Mouse (Mus musculus) forebrain, embryonic 10.5 days (tissue): Measurements from ENCODE around the gene Gm42715. TPM values are rescaled to one million over a fixed set of nuclear protein-coding genes. Genes with fewer than 3 reads are reported as not detected.

Source experiments
- DNase-seq: peaks from one replicate; pipeline ENCODE4 v3.0.0-alpha.2; 2017; ENCODE audit warnings: low spot score; ENCODE audit errors: extremely low spot score
- H3K27ac ChIP-seq: fragments of 300-500 bp; sonication (generic); 2 replicates; pipeline ENCODE4 v1.5.1; 2016; ENCODE audit warnings: mild to moderate bottlenecking
- H3K27me3 ChIP-seq: fragments of 300-500 bp; sonication (generic); 2 replicates; pipeline ENCODE4 v1.6.1; 2016; ENCODE audit warnings: mild to moderate bottlenecking; ENCODE audit not compliant: poor library complexity, severe bottlenecking
- H3K36me3 ChIP-seq: fragments of 300-500 bp; sonication (generic); replicated peaks from 2 replicates; pipeline ENCODE4 v1.6.1; 2016; ENCODE audit warnings: mild to moderate bottlenecking, moderate library complexity
- H3K4me1 ChIP-seq: fragments of 300-500 bp; sonication (generic); 2 replicates; pipeline ENCODE4 v1.6.1; 2016
- H3K4me3 ChIP-seq: fragments of 300-500 bp; sonication (generic); 2 replicates; pipeline ENCODE4 v1.5.1; 2016; ENCODE audit warnings: mild to moderate bottlenecking, moderate library complexity
- H3K9me3 ChIP-seq: fragments of 300-500 bp; sonication (generic); 2 replicates; pipeline ENCODE4 v1.6.1; 2016; ENCODE audit warnings: mild to moderate bottlenecking, moderate library complexity
- WGBS: fragments of 180-500 bp; shearing (Covaris S2); methylation state at CpG from one replicate; pipeline ENCODE4 v1.1.7; 2016; 5-methylcytosine and 5-hydroxymethylcytosine counted together
- polyA plus RNA-seq: library from polyadenylated mRNA; unstranded; fragments of >200 nt; fragmentation: Nextera tagmentation; extraction: Ambion mirVana; gene quantifications from 2 replicates; pipeline ENCODE4 v1.2.1, GENCODE M21; 2016

Gene Gm42715
- polyA plus RNA-seq, 1 experiment from 2014 or later = 18.4 TPM

GRCm38 (mm10) chr7:127596747-127597146, 77.4 kb downstream of the Gm42715 start:
- H3K9me3 ChIP-seq = no peaks in the 10 kb centered on the region
- H3K4me1 ChIP-seq = no peaks in the 10 kb centered on the region
- H3K4me3 ChIP-seq = no peak overlapping the region
- H3K36me3 ChIP-seq = peaks cover 100% of the 10 kb centered on the region
- 95% methylated on average over 17 of the region's 17 CpGs for WGBS
- no peak overlapping the region for H3K27ac ChIP-seq
- H3K27me3 ChIP-seq = no peaks in the 10 kb centered on the region
- DNase-seq = no peak

- Histone ChIP-seq H3K27me3 (no peaks in the 10 kb centered on the region), H3K9me3 (no peaks in the 10 kb centered on the region), H3K36me3 (peaks cover 99% of the 10 kb centered on the region), H3K4me1 (no peaks in the 10 kb centered on the region), H3K4me3 (no peak overlapping the region), H3K27ac (no peak overlapping the region)
- WGBS = 96% methylated on average over 7 of the region's 7 CpGs
- no peak for DNase-seq
These were observed 81.2 kb downstream of the Gm42715 start for GRCm38 (mm10) chr7:127600612-127601011.

GRCm38 (mm10) chr7:127601735-127602134, 82.4 kb downstream of the Gm42715 start:
- DNase-seq = no peak
- H3K4me1 ChIP-seq = no peaks in the 10 kb centered on the region
- H3K36me3 ChIP-seq = peaks cover 99% of the 10 kb centered on the region
- WGBS = 90% methylated on average over 4 of the region's 4 CpGs
- no peak overlapping the region for H3K27ac ChIP-seq
- no peaks in the 10 kb centered on the region for H3K27me3 ChIP-seq
- no peak overlapping the region for H3K4me3 ChIP-seq
- H3K9me3 ChIP-seq = no peaks in the 10 kb centered on the region

GRCm38 (mm10) chr7:127602903-127603302, 83.5 kb downstream of the Gm42715 start:
- WGBS = 94% methylated on average over 2 of the region's 2 CpGs
- H3K36me3 ChIP-seq = peaks cover 99% of the 10 kb centered on the region
- no peak overlapping the region for H3K27ac ChIP-seq

GRCm38 (mm10) chr7:127604256-127604655, 84.9 kb downstream of the Gm42715 start:
- Histone ChIP-seq H3K9me3 (no peaks in the 10 kb centered on the region), H3K27ac (no peak overlapping the region), H3K4me1 (no peaks in the 10 kb centered on the region), H3K27me3 (no peaks in the 10 kb centered on the region), H3K4me3 (no peak overlapping the region), H3K36me3 (peaks cover 99% of the 10 kb centered on the region)
- DNase-seq = no peak
- WGBS = 96% methylated on average over 10 of the region's 10 CpGs

More at GRCm38 (mm10) chr7:127602903-127603302, 83.5 kb downstream of the Gm42715 start:
- Histone ChIP-seq H3K27me3 (no peaks in the 10 kb centered on the region), H3K9me3 (no peaks in the 10 kb centered on the region), H3K4me3 (no peak overlapping the region), H3K4me1 (no peaks in the 10 kb centered on the region)
- DNase-seq = no peak

GRCm38 (mm10) chr7:127607150-127607549, 87.8 kb downstream of the Gm42715 start:
- no peaks in the 10 kb centered on the region for H3K4me1 ChIP-seq
- DNase-seq = no peak
- 89% methylated on average over 6 of the region's 6 CpGs for WGBS
- peaks cover 13% of the 10 kb centered on the region; the same call in 1 of the 2 replicates for H3K9me3 ChIP-seq
- peaks cover 99% of the 10 kb centered on the region for H3K36me3 ChIP-seq
- no peaks in the 10 kb centered on the region for H3K27me3 ChIP-seq
- no peak overlapping the region for H3K27ac ChIP-seq
- H3K4me3 ChIP-seq = no peak overlapping the region

GRCm38 (mm10) chr7:127611011-127611410, 91.6 kb downstream of the Gm42715 start:
- H3K4me3 ChIP-seq = no peak overlapping the region
- peaks cover 13% of the 10 kb centered on the region; the same call in 1 of the 2 replicates for H3K9me3 ChIP-seq
- no peak for DNase-seq
- no peak overlapping the region for H3K27ac ChIP-seq
- peaks cover 74% of the 10 kb centered on the region for H3K36me3 ChIP-seq
- peaks cover 23% of the 10 kb centered on the region for H3K4me1 ChIP-seq
- 98% methylated on average over 29 of the region's 29 CpGs for WGBS
- no peaks in the 10 kb centered on the region for H3K27me3 ChIP-seq

GRCm38 (mm10) chr7:127611561-127611960, 92.2 kb downstream of the Gm42715 start:
- peaks cover 13% of the 10 kb centered on the region; the same call in 1 of the 2 replicates for H3K9me3 ChIP-seq
- DNase-seq = no peak
- no peaks in the 10 kb centered on the region for H3K27me3 ChIP-seq
- H3K4me3 ChIP-seq = no peak overlapping the region
- no peak overlapping the region for H3K27ac ChIP-seq
- WGBS = 97% methylated on average over 26 of the region's 26 CpGs
- peaks cover 69% of the 10 kb centered on the region for H3K36me3 ChIP-seq
- peaks cover 27% of the 10 kb centered on the region for H3K4me1 ChIP-seq

- peak overlapping the region; percentile 98; the same call in 1 of the 2 replicates for H3K27ac ChIP-seq
- peaks cover 49% of the 10 kb centered on the region for H3K36me3 ChIP-seq
- no peaks in the 10 kb centered on the region for H3K27me3 ChIP-seq
- peak overlapping the region; percentile 100 for H3K4me3 ChIP-seq
- no peak for DNase-seq
- WGBS = 91% methylated on average over 8 of the region's 8 CpGs
- H3K4me1 ChIP-seq = peaks cover 39% of the 10 kb centered on the region
- peaks cover 13% of the 10 kb centered on the region; the same call in 1 of the 2 replicates for H3K9me3 ChIP-seq
These were observed 94.1 kb downstream of the Gm42715 start for GRCm38 (mm10) chr7:127613501-127613900.

GRCm38 (mm10) chr7:127614091-127614490, 94.7 kb downstream of the Gm42715 start:
- 25% methylated on average over 8 of the region's 8 CpGs for whole genome bisulfite sequencing
- no peak for DNase-seq
- H3K27ac ChIP-seq = peak overlapping the region; percentile 98

GRCm38 (mm10) chr7:127614511-127614890, 95.1 kb downstream of the Gm42715 start:
- peak; percentile 47 for DNase-seq
- H3K4me3 ChIP-seq = peak overlapping the region; percentile 100
- H3K27ac ChIP-seq = peak overlapping the region; percentile 98
- peaks cover 13% of the 10 kb centered on the region; the same call in 1 of the 2 replicates for H3K9me3 ChIP-seq
- peaks cover 39% of the 10 kb centered on the region for H3K36me3 ChIP-seq
- WGBS = under 1% methylated on average over 43 of the region's 44 CpGs
- H3K27me3 ChIP-seq = no peaks in the 10 kb centered on the region
- peaks cover 39% of the 10 kb centered on the region for H3K4me1 ChIP-seq

More at GRCm38 (mm10) chr7:127614091-127614490, 94.7 kb downstream of the Gm42715 start:
- Histone ChIP-seq H3K4me3 (peak overlapping the region; percentile 100), H3K9me3 (peaks cover 13% of the 10 kb centered on the region; the same call in 1 of the 2 replicates), H3K4me1 (peaks cover 39% of the 10 kb centered on the region), H3K36me3 (peaks cover 44% of the 10 kb centered on the region), H3K27me3 (no peaks in the 10 kb centered on the region)

- Histone ChIP-seq H3K4me3 (peak within 1 kb of the TSS; percentile 100), H3K36me3 (peaks cover 33% of the 10 kb centered on the region), H3K27me3 (no peaks in the 10 kb centered on the region), H3K4me1 (peaks cover 39% of the 10 kb centered on the region), H3K9me3 (peaks cover 13% of the 10 kb centered on the region; the same call in 1 of the 2 replicates), H3K27ac (peak within 1 kb of the TSS; percentile 98)
- under 1% methylated on average over 50 of the region's 50 CpGs for WGBS
- peak; percentile 90 for DNase-seq
These were observed 95.8 kb downstream of the Gm42715 start, which contains the start of gene Zfp629 for GRCm38 (mm10) chr7:127614891-127615843. Gene Zfp629, minus strand, starts transcription at chr7:127615797.

GRCm38 (mm10) chr7:127616336-127616735, 97.0 kb downstream of the Gm42715 start:
- no peaks in the 10 kb centered on the region for H3K27me3 ChIP-seq
- H3K36me3 ChIP-seq = peaks cover 21% of the 10 kb centered on the region
- peak overlapping the region; percentile 14 for H3K4me3 ChIP-seq
- peaks cover 7% of the 10 kb centered on the region; the same call in 1 of the 2 replicates for H3K9me3 ChIP-seq
- 87% methylated on average over 1 of the region's 1 CpGs for WGBS
- H3K27ac ChIP-seq = no peak overlapping the region
- H3K4me1 ChIP-seq = peaks cover 39% of the 10 kb centered on the region
- no peak for DNase-seq
